Mouse (Mus musculus) kidney, embryonic 16.5 days (tissue): ENCODE results near the gene Fbxl21. TPM values are rescaled to one million over a fixed set of nuclear protein-coding genes. Genes with fewer than 3 reads are reported as not detected.

ENCODE experiments used
- ATAC-seq: fragments of 200-750 bp; cut with Nextera tagmentation; 2 replicates; pipeline ENCODE4 v1.8.0; 2017; ENCODE audit warnings: moderate TSS enrichment; ENCODE audit not compliant: low FRiP score, low TSS enrichment
- H3K27ac ChIP-seq: fragments of 300-500 bp; sonication (generic); 2 replicates; pipeline ENCODE4 v1.5.1; 2014; ENCODE audit warnings: low read length
- H3K27me3 ChIP-seq: fragments of 300-500 bp; sonication (generic); 2 replicates; pipeline ENCODE4 v1.6.1; 2014; ENCODE audit warnings: low read length, control low read depth, mixed read lengths; ENCODE audit not compliant: insufficient read depth
- H3K36me3 ChIP-seq: fragments of 300-500 bp; sonication (generic); 2 replicates; pipeline ENCODE4 v1.6.1; 2014; ENCODE audit warnings: low read length, control low read depth, mixed read lengths; ENCODE audit not compliant: insufficient read depth
- H3K4me1 ChIP-seq: fragments of 300-500 bp; sonication (generic); 2 replicates; pipeline ENCODE4 v1.6.1; 2014; ENCODE audit warnings: low read length, control low read depth, mixed read lengths; ENCODE audit not compliant: insufficient read depth
- H3K4me2 ChIP-seq: fragments of 300-500 bp; sonication (generic); replicated peaks from 2 replicates; pipeline ENCODE4 v1.6.1; 2014; ENCODE audit warnings: low read depth, low read length
- H3K4me3 ChIP-seq: fragments of 300-500 bp; sonication (generic); 2 replicates; pipeline ENCODE4 v1.5.1; 2014; ENCODE audit warnings: mild to moderate bottlenecking, low read length
- H3K9ac ChIP-seq: fragments of 300-500 bp; sonication (generic); replicated peaks from 2 replicates; pipeline ENCODE4 v1.6.1; 2014; ENCODE audit warnings: low read length
- H3K9me3 ChIP-seq: fragments of 300-500 bp; sonication (generic); 2 replicates; pipeline ENCODE4 v1.6.1; 2016; ENCODE audit warnings: low read length, control low read depth
- WGBS: fragments of 180-500 bp; shearing (Covaris S2); extraction: QIAGEN DNeasy Blood & Tissue Kit; methylation state at CpG from one replicate; pipeline ENCODE4 v1.1.7; 2014; 5-methylcytosine and 5-hydroxymethylcytosine counted together
- polyA plus RNA-seq: library from polyadenylated mRNA; unstranded; fragments of >200 nt; fragmentation: Nextera tagmentation; extraction: Ambion mirVana; gene quantifications from 2 replicates; pipeline ENCODE4 v1.2.1, GENCODE M21; 2015

Fbxl21 gene
- polyA plus RNA-seq, 1 experiment from 2014 or later, result 2.0 TPM

GRCm38 (mm10) chr13:56586046-56586445 is 63.8 kb downstream of the Fbxl21 start:
- Histone ChIP-seq H3K27me3 (no peaks in the 10 kb centered on the region), H3K4me3 (no peak overlapping the region), H3K4me2 (no peak overlapping the region), H3K36me3 (no peaks in the 10 kb centered on the region), H3K9ac (no peak overlapping the region), H3K27ac (no peak overlapping the region), H3K9me3 (no peaks in the 10 kb centered on the region), H3K4me1 (peaks cover 50% of the 10 kb centered on the region)
- WGBS, result 41% methylated on average over 3 of the region's 3 CpGs
- no peak for ATAC-seq

Other genes starting within 250 kb of the Fbxl21 start
- gene Cxcl14, start 225.9 kb upstream of the Fbxl21 start, polyA plus RNA-seq, result 23.4 and 25.1 TPM in 2 replicates
- not detected in 2 replicates for gene Gm3045, start 95.9 kb upstream of the Fbxl21 start, polyA plus RNA-seq
- gene Slc25a48, start 84.1 kb upstream of the Fbxl21 start, polyA plus RNA-seq, result 0.45 and 0.60 TPM in 2 replicates
- gene Il9, start 40.2 kb upstream of the Fbxl21 start, polyA plus RNA-seq, result not detected in 2 replicates
- 1.1 and 1.2 TPM in 2 replicates for gene Lect2, start 26.0 kb downstream of the Fbxl21 start, polyA plus RNA-seq
- 133 and 135 TPM in 2 replicates for gene Tgfbi, start 87.1 kb downstream of the Fbxl21 start, polyA plus RNA-seq
- 35.6 and 37.0 TPM in 2 replicates for gene Smad5, start 180.5 kb downstream of the Fbxl21 start, polyA plus RNA-seq
- gene Gm45623, start 231.4 kb downstream of the Fbxl21 start, polyA plus RNA-seq, result 0.25 TPM in 1 of 2 replicates, not detected in the other